Mouse (Mus musculus) C2C12 (cell line): ENCODE data around the gene Trak1.

Experiments used
- CTCF ChIP-seq: IDR thresholded peaks from one replicate; pipeline ENCODE4 v1.5.1; 2011; ENCODE audit not compliant: control insufficient read depth, insufficient read depth, insufficient read length
- MYOD1 ChIP-seq: IDR thresholded peaks from one replicate; pipeline ENCODE4 v1.6.1; 2011; ENCODE audit warnings: low read depth; ENCODE audit not compliant: control insufficient read depth, insufficient read length

DNA sequence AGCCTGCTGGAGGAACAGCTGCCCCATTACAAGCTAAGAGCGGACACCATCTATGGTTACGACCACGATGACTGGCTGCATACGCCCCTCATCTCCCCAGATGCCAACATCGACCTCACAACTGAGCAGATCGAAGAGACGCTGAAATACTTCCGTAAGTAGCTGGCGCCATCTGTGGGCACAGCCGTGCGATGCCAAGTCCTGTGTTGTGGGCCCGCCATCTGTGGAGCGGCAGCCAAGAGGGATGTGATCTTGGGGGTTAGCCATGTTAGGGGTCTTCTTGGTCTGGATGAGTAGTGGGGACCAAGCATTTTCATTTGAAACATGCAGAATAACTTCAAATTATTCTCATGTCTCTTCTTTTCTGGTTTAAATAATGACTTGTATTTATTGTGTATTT lies 94.6 kb downstream of the Trak1 start:
- TF ChIP-seq CTCF (no peak), MYOD1 (no peak)
